Mouse (Mus musculus): Measurements from ENCODE around the gene Dazap1. TPM values are rescaled to one million over a fixed set of nuclear protein-coding genes. Genes with fewer than 3 reads are reported as not detected.

The Dazap1 gene
- polyA plus RNA-seq, 1 experiment from 2014 or later, result 36.3 TPM

GRCm38 (mm10) chr10:80321670-80322581 is 60.6 kb downstream of the Dazap1 start:
- ATAC-seq (ENCODE audit: low FRiP score) (no peak), DNase-seq (ENCODE audit: low spot score) (no peak)
- H3K9me3 ChIP-seq (ENCODE audit: control insufficient read depth, low read length), result no peaks in the 10 kb centered on the region
- no peak overlapping the region for H3K9ac ChIP-seq
- H3K27me3 ChIP-seq (ENCODE audit: control insufficient read depth, insufficient read depth, low read length), result peaks cover 6% of the 10 kb centered on the region; the same call in 1 of the 2 replicates
- WGBS, result 92% methylated on average over 21 of the region's 21 CpGs
- H3K4me2 ChIP-seq (replicated peaks), result 0 out of 2 replicates have a peak overlapping the region, but pooled peaks have one; percentile 74
- H3K27ac ChIP-seq, result no peak overlapping the region
- H3K4me3 ChIP-seq (replicated peaks; ENCODE audit: low read length), result no peak overlapping the region
- peaks cover 21% of the 10 kb centered on the region for H3K36me3 ChIP-seq (replicated peaks; ENCODE audit: control insufficient read depth, insufficient read depth)
- peaks cover 15% of the 10 kb centered on the region for H3K4me1 ChIP-seq (replicated peaks; ENCODE audit: control insufficient read depth, insufficient read depth, low read length)

GRCm38 (mm10) chr10:80322811-80323211 is 61.5 kb downstream of the Dazap1 start:
- H3K9ac ChIP-seq, result peak overlapping the region; percentile 44; the same call in 1 of the 2 replicates
- ATAC-seq (ENCODE audit: low FRiP score), result no peak
- H3K4me3 ChIP-seq (replicated peaks; ENCODE audit: low read length), result peak overlapping the region; percentile 38
- H3K36me3 ChIP-seq (replicated peaks; ENCODE audit: control insufficient read depth, insufficient read depth), result peaks cover 12% of the 10 kb centered on the region
- H3K9me3 ChIP-seq (ENCODE audit: control insufficient read depth, low read length), result no peaks in the 10 kb centered on the region
- peaks cover 6% of the 10 kb centered on the region; the same call in 1 of the 2 replicates for H3K27me3 ChIP-seq (ENCODE audit: control insufficient read depth, insufficient read depth, low read length)
- no peak overlapping the region for H3K27ac ChIP-seq
- WGBS, result 5% methylated on average over 28 of the region's 28 CpGs
- DNase-seq (ENCODE audit: low spot score), result no peak
- H3K4me1 ChIP-seq (replicated peaks; ENCODE audit: control insufficient read depth, insufficient read depth, low read length), result peaks cover 15% of the 10 kb centered on the region
- H3K4me2 ChIP-seq (replicated peaks), result peak overlapping the region; percentile 74

DNA sequence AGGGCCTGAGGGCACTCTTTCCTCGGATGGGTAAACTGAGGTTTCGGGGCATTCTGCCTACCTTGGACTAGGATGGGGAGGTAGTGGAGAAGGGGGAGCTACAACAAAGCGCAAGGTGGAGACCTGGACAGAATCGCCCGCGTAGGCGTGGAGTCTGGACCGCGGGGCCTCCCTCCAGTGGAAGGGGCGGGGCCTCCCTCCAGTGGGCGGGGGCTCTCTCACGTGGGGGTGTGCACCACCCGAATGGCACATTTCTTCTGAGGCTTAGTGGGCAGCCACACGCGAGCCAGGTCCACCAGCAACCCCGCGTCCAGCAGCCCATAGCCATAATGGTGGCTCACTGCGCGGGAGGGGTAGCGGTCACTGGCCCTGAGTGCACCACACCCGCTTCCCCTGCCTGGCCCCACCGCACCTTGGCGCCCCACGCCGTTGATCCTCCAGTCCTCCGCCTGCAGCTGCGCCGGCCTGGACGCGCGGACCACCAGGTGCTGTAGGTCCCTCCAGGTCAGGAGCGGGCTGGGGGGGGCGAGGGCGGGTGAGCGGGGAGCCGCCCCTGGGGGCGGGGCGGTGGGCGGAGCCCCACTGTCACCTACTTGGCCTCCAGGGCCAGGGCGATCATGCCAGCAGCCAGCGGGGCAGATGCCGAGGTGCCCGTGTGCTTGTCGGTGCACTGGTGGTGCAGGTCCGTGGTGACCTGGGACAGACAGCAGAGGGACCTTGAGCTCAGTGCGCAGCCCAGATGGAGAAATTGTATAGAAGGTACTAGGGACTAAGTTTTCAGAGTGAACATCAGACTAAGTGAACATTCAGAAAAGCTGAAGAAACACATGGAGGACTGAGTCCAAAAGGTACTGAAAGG is 62.2 kb downstream of the Dazap1 start:
- no peak for DNase-seq (ENCODE audit: low spot score)
- under 1% methylated on average over 46 of the region's 46 CpGs for WGBS

GRCm38 (mm10) chr10:80324120-80325037 is 63.1 kb downstream of the Dazap1 start:
- ATAC-seq (ENCODE audit: low FRiP score) (no peak), DNase-seq (ENCODE audit: low spot score) (no peak)
- Histone ChIP-seq H3K27me3 (ENCODE audit: control insufficient read depth, insufficient read depth, low read length) (peaks cover 6% of the 10 kb centered on the region; the same call in 1 of the 2 replicates), H3K4me3 (replicated peaks; ENCODE audit: low read length) (peak overlapping the region; percentile 38; the same call in 1 of the 2 replicates), H3K36me3 (replicated peaks; ENCODE audit: control insufficient read depth, insufficient read depth) (no peaks in the 10 kb centered on the region), H3K9me3 (ENCODE audit: control insufficient read depth, low read length) (no peaks in the 10 kb centered on the region), H3K4me1 (replicated peaks; ENCODE audit: control insufficient read depth, insufficient read depth, low read length) (peaks cover 12% of the 10 kb centered on the region), H3K9ac (no peak overlapping the region; the same call in 1 of the 2 replicates), H3K4me2 (replicated peaks) (peak overlapping the region; percentile 74; the same call in 1 of the 2 replicates), H3K27ac (no peak overlapping the region)
- 80% methylated on average over 17 of the region's 17 CpGs for WGBS

More for the DNA sequence above, 62.2 kb downstream of the Dazap1 start:
- Histone ChIP-seq H3K4me2 (replicated peaks) (peak overlapping the region; percentile 74), H3K36me3 (replicated peaks; ENCODE audit: control insufficient read depth, insufficient read depth) (peaks cover 6% of the 10 kb centered on the region; the same call in 1 of the 2 replicates), H3K9me3 (ENCODE audit: control insufficient read depth, low read length) (no peaks in the 10 kb centered on the region), H3K4me3 (replicated peaks; ENCODE audit: low read length) (peak overlapping the region; percentile 38), H3K9ac (peak overlapping the region; percentile 44), H3K27me3 (ENCODE audit: control insufficient read depth, insufficient read depth, low read length) (peaks cover 6% of the 10 kb centered on the region; the same call in 1 of the 2 replicates), H3K27ac (no peak overlapping the region), H3K4me1 (replicated peaks; ENCODE audit: control insufficient read depth, insufficient read depth, low read length) (peaks cover 15% of the 10 kb centered on the region)
- ATAC-seq (ENCODE audit: low FRiP score), result 0 out of 2 replicates have a peak, but pooled peaks have one; percentile 15

GRCm38 (mm10) chr10:80325045-80325444 is 63.8 kb downstream of the Dazap1 start:
- H3K4me2 ChIP-seq (replicated peaks), result no peak overlapping the region
- no peak overlapping the region for H3K27ac ChIP-seq
- no peak overlapping the region for H3K9ac ChIP-seq
- peaks cover 6% of the 10 kb centered on the region; the same call in 1 of the 2 replicates for H3K27me3 ChIP-seq (ENCODE audit: control insufficient read depth, insufficient read depth, low read length)
- H3K4me1 ChIP-seq (replicated peaks; ENCODE audit: control insufficient read depth, insufficient read depth, low read length), result peaks cover 7% of the 10 kb centered on the region
- H3K36me3 ChIP-seq (replicated peaks; ENCODE audit: control insufficient read depth, insufficient read depth), result no peaks in the 10 kb centered on the region
- H3K9me3 ChIP-seq (ENCODE audit: control insufficient read depth, low read length), result no peaks in the 10 kb centered on the region
- DNase-seq (ENCODE audit: low spot score) (no peak), ATAC-seq (ENCODE audit: low FRiP score) (no peak)
- WGBS, result 88% methylated on average over 21 of the region's 21 CpGs
- H3K4me3 ChIP-seq (replicated peaks; ENCODE audit: low read length), result no peak overlapping the region

GRCm38 (mm10) chr10:80329273-80330081 is 68.2 kb downstream of the Dazap1 start, which contains the start of the genes Pcsk4 and Reep6:
TSS of gene Pcsk4 (minus strand) at chr10:80329498.
TSS of gene Reep6 (plus strand) at chr10:80329953.
- H3K36me3 ChIP-seq (replicated peaks; ENCODE audit: control insufficient read depth, insufficient read depth), result no peaks in the 10 kb centered on the region
- peak within 1 kb of the TSS; percentile 58 for H3K9ac ChIP-seq
- H3K4me3 ChIP-seq (replicated peaks; ENCODE audit: low read length), result peak within 1 kb of the TSS; percentile 43
- H3K9me3 ChIP-seq (ENCODE audit: control insufficient read depth, low read length), result no peaks in the 10 kb centered on the region
- ATAC-seq (ENCODE audit: low FRiP score), result peak; percentile 93
- no peak within 1 kb of the TSS for H3K27ac ChIP-seq
- H3K4me2 ChIP-seq (replicated peaks), result peak within 1 kb of the TSS; percentile 87
- 4% methylated on average over 36 of the region's 36 CpGs for WGBS
- DNase-seq (ENCODE audit: low spot score), result peak; percentile 90
- H3K27me3 ChIP-seq (ENCODE audit: control insufficient read depth, insufficient read depth, low read length), result 0 out of 2 replicates have a peak, but pooled peaks cover 6% of the 10 kb centered on the region
- H3K4me1 ChIP-seq (replicated peaks; ENCODE audit: control insufficient read depth, insufficient read depth, low read length), result no peaks in the 10 kb centered on the region; the same call in 1 of the 2 replicates

DNA sequence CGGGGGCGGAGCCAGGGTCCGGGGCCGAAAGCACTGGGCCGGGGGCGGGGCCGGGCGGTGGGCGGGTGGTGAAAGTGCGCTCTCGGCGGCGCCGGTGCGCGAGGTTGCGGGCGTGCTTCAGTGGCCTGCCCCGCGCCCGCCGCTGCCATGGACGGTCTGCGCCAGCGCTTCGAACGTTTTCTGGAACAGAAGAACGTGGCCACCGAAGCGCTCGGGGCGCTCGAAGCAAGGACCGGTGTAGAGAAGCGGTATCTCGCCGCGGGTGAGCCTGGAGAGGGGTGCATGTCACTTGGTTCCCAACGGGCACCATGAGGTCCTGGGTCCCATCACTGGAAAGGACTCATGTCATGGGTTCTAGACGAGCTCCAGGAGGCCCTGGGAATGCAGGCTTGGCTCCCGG is 68.8 kb downstream of the Dazap1 start:
- 1% methylated on average over 39 of the region's 41 CpGs for WGBS
- Histone ChIP-seq H3K36me3 (replicated peaks; ENCODE audit: control insufficient read depth, insufficient read depth) (no peaks in the 10 kb centered on the region), H3K4me3 (replicated peaks; ENCODE audit: low read length) (peak overlapping the region; percentile 43), H3K9ac (peak overlapping the region; percentile 58), H3K27ac (no peak overlapping the region), H3K4me1 (replicated peaks; ENCODE audit: control insufficient read depth, insufficient read depth, low read length) (no peaks in the 10 kb centered on the region; the same call in 1 of the 2 replicates), H3K9me3 (ENCODE audit: control insufficient read depth, low read length) (no peaks in the 10 kb centered on the region), H3K27me3 (ENCODE audit: control insufficient read depth, insufficient read depth, low read length) (0 out of 2 replicates have a peak, but pooled peaks cover under 1% of the 10 kb centered on the region), H3K4me2 (replicated peaks) (peak overlapping the region; percentile 87)
- ATAC-seq (ENCODE audit: low FRiP score) (no peak), DNase-seq (ENCODE audit: low spot score) (no peak)
